Mouse (Mus musculus) embryonic facial prominence, embryonic 12.5 days (tissue): ENCODE results near the gene Hoxa2. TPM values are rescaled to one million over a fixed set of nuclear protein-coding genes. Genes with fewer than 3 reads are reported as not detected.
A peak's percentile ranks its signal among the peaks of the same experiment; 100 is the strongest.

Experiments
- ATAC-seq: fragments of 200-750 bp; cut with Nextera tagmentation; 2 replicates; pipeline ENCODE4 v1.8.0; 2017; ENCODE audit not compliant: insufficient number of reproducible peaks, insufficient read depth, low FRiP score, low TSS enrichment
- H3K27ac ChIP-seq: fragments of 300-500 bp; sonication (generic); 2 replicates; pipeline ENCODE4 v1.5.1; 2016; ENCODE audit warnings: mild to moderate bottlenecking
- H3K27me3 ChIP-seq: fragments of 300-500 bp; sonication (generic); 2 replicates; pipeline ENCODE4 v1.6.1; 2016; ENCODE audit warnings: mild to moderate bottlenecking, moderate library complexity
- H3K36me3 ChIP-seq: fragments of 300-500 bp; sonication (generic); 2 replicates; pipeline ENCODE4 v1.6.1; 2016; ENCODE audit warnings: mild to moderate bottlenecking
- H3K4me1 ChIP-seq: fragments of 300-500 bp; sonication (generic); 2 replicates; pipeline ENCODE4 v1.6.1; 2016
- H3K4me2 ChIP-seq: fragments of 300-500 bp; sonication (generic); replicated peaks from 2 replicates; pipeline ENCODE4 v1.6.1; 2016; ENCODE audit warnings: mild to moderate bottlenecking, moderate library complexity
- H3K4me3 ChIP-seq: fragments of 300-500 bp; sonication (generic); 2 replicates; pipeline ENCODE4 v1.5.1; 2016; ENCODE audit warnings: mild to moderate bottlenecking
- H3K9ac ChIP-seq: fragments of 300-500 bp; sonication (generic); 2 replicates; pipeline ENCODE4 v1.6.1; 2016; ENCODE audit warnings: mild to moderate bottlenecking, moderate library complexity
- H3K9me3 ChIP-seq: fragments of 300-500 bp; sonication (generic); 2 replicates; pipeline ENCODE4 v1.6.1; 2016; ENCODE audit warnings: mild to moderate bottlenecking, moderate library complexity
- WGBS: fragments of 180-500 bp; shearing (Covaris S2); methylation state at CpG from one replicate; pipeline ENCODE4 v1.1.7; 2016; 5-methylcytosine and 5-hydroxymethylcytosine counted together
- polyA plus RNA-seq: library from polyadenylated mRNA; unstranded; fragments of >200 nt; fragmentation: Nextera tagmentation; extraction: Ambion mirVana; gene quantifications from 2 replicates; pipeline ENCODE4 v1.2.1, GENCODE M21; 2016

Hoxa2 gene
- polyA plus RNA-seq, 1 experiment from 2014 or later: 18.2 TPM

DNA sequence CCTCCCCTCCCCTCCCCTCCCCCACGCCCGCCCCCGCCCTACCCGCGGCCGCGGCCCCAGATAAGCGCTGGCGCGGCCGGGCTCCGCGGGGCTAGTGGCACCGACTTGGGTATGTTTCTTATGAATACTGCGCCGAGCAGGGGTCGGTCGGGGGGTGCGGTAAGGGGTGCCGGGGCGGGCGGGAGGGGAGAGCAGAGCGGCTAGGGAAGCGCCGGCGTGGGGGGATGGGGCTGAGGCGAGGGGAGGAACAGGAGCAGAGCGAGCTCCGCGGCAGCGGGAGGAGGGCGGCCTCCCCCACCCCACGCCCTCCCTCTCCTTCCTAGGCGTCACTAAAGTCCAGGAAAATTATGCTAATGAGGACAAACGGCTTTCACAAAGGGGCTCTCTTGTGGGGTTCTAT is 11.2 kb upstream of the Hoxa2 start:
- Histone ChIP-seq H3K4me3 (peak overlapping the region; percentile 23), H3K27me3 (peaks cover 95% of the 10 kb centered on the region), H3K9ac (no peak overlapping the region; the same call in 1 of the 2 replicates), H3K4me2 (peak overlapping the region; percentile 13; the same call in 1 of the 2 replicates), H3K36me3 (no peaks in the 10 kb centered on the region), H3K9me3 (no peaks in the 10 kb centered on the region), H3K27ac (0 out of 2 replicates have a peak overlapping the region, but pooled peaks have one; percentile 56), H3K4me1 (peaks cover 7% of the 10 kb centered on the region; the same call in 1 of the 2 replicates)
- no peak for ATAC-seq
- 0% methylated on average over 9 of the region's 35 CpGs for WGBS

DNA sequence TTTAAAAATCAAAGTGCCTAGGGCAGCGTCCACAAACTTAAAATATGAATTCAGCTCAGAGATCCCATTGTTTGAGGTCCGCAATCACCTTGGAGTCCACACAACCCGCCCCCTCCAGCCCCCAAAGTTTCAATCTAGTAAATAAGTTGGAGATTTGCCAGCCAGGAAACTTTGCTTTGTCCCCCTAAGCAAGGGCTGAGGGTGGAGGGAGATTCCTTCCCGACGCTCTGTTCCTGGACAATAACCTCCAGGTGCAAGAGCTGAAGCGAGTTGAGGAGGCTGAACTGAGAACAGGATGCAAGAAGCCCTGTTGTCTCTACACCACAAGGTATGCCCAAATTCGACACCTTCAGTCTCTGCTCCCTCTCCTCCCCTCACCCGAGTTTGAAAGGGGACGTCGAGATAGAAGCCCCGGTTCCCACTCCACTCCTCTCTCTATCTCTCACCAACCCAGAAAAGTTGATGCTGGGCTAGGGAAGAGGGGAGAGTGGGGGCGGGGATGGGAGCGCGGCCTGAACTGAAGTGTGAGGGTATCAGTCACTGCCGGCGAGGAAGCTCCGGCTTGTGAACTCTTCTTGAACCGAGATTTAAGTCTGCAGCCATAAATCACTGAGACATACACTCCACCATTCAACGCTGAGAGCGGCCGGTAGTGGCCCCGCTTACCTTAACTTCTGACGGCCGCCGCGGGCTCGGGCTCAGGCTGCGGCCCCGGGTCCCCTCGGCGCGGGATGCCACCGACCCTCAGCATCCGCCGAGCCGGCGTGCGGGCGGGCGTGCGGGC is 10.5 kb upstream of the Hoxa2 start:
- 0 out of 2 replicates have a peak overlapping the region, but pooled peaks have one; percentile 56 for H3K27ac ChIP-seq
- H3K9me3 ChIP-seq: no peaks in the 10 kb centered on the region
- H3K9ac ChIP-seq: no peak overlapping the region
- peaks cover 7% of the 10 kb centered on the region; the same call in 1 of the 2 replicates for H3K4me1 ChIP-seq
- H3K4me3 ChIP-seq: peak overlapping the region; percentile 23
- H3K4me2 ChIP-seq: 0 out of 2 replicates have a peak overlapping the region, but pooled peaks have one; percentile 13
- no peaks in the 10 kb centered on the region for H3K36me3 ChIP-seq
- no peak for ATAC-seq
- WGBS: 1% methylated on average over 40 of the region's 41 CpGs
- H3K27me3 ChIP-seq: peaks cover 95% of the 10 kb centered on the region

DNA sequence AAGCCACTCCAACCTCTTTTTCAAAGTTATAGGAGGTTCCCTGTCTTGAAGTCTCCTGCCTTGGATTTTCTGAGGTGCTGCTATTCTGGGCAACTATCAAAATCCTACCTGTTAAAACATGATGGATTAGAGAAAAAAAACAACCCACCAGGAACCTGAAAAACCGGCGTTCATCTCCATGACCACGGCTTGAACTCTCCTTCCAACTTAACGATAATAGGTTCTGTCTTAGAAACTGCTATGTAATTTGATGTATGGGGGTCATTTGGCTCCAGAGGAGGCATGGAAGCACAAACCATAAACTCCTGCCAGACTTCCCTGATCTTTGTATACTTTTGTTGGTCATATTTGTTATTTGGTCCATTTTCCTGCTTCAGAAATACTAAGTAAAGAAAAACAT is 9.0 kb upstream of the Hoxa2 start:
- Histone ChIP-seq H3K4me1 (peaks cover 7% of the 10 kb centered on the region; the same call in 1 of the 2 replicates), H3K4me2 (peak overlapping the region; percentile 44; the same call in 1 of the 2 replicates), H3K9me3 (no peaks in the 10 kb centered on the region), H3K27me3 (peaks cover 89% of the 10 kb centered on the region), H3K27ac (no peak overlapping the region), H3K36me3 (no peaks in the 10 kb centered on the region), H3K9ac (no peak overlapping the region), H3K4me3 (no peak overlapping the region)
- 3% methylated on average over 4 of the region's 4 CpGs for WGBS
- no peak for ATAC-seq

DNA sequence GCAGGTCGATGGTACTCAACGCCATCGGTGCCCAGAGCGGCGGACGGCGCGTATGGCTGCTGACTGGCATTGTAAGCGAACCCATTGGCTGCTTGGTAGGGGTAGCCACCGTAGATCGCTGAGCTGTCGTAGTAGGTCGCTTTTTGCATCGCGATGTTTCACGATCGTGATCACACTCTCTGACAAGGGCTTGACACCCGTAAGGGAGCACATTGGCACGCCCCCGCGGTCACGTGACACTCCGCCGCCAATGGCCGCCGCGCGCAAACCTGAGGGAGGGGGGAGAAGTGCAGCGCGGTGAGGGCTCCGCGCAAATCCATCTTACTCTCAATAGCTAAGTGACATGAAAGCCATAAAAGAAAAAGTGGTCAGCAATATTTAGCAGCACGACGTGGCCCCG is 7.9 kb upstream of the Hoxa2 start:
- peaks cover 7% of the 10 kb centered on the region; the same call in 1 of the 2 replicates for H3K4me1 ChIP-seq
- no peaks in the 10 kb centered on the region for H3K36me3 ChIP-seq
- no peak for ATAC-seq
- no peaks in the 10 kb centered on the region for H3K9me3 ChIP-seq
- peak overlapping the region; percentile 22 for H3K4me3 ChIP-seq
- WGBS: under 1% methylated on average over 35 of the region's 35 CpGs
- peak overlapping the region; percentile 44 for H3K4me2 ChIP-seq
- no peak overlapping the region for H3K9ac ChIP-seq
- H3K27ac ChIP-seq: 0 out of 2 replicates have a peak overlapping the region, but pooled peaks have one; percentile 57
- peaks cover 90% of the 10 kb centered on the region for H3K27me3 ChIP-seq

DNA sequence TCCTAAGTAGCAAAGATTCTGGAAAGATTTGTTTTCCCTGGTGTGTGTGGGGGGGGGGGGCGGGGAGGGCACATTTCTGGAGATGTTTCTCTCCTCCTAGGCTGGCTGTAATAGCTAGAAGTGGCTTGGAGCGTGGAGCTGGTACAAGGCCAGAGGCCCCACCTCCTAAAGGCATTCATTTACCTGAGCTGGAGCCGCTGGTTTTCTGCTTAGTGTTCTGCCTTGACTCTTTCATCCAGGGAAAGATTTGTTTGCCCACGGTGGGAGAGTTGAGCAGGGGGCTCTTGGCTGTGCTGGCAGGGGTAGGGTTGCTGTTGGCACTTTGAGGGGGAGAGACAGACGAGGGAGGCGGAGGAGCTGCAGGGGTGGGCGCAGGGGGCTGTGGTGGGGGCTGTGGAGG is 7.3 kb upstream of the Hoxa2 start:
- H3K27me3 ChIP-seq: peaks cover 89% of the 10 kb centered on the region

DNA sequence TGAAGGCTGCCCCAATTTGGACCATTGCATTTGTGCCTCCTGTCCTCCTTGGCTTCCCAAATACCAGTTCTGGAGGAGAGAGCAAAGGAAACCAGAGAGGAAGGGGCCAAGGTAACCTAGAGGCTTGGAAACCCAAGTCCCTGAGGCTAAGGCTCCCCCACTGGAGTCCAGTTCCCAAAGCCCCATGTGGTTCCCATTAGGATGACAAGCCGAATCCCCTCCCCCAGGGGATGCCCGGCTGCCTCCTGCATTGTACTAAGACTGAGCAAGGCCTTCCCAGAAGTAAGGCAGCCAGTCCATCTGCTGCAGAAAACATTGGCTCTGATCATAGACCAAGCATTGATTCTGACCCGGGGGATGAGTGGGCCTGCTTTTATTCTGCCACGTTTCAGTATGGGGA is 6.7 kb upstream of the Hoxa2 start:
- H3K36me3 ChIP-seq: no peaks in the 10 kb centered on the region
- peaks cover 7% of the 10 kb centered on the region; the same call in 1 of the 2 replicates for H3K4me1 ChIP-seq
- 6% methylated on average over 4 of the region's 4 CpGs for WGBS
- H3K4me3 ChIP-seq: no peak overlapping the region
- no peaks in the 10 kb centered on the region for H3K9me3 ChIP-seq
- H3K27ac ChIP-seq: 0 out of 2 replicates have a peak overlapping the region, but pooled peaks have one; percentile 24
- ATAC-seq: no peak
- no peak overlapping the region for H3K4me2 ChIP-seq
- no peak overlapping the region for H3K9ac ChIP-seq
- H3K27me3 ChIP-seq: peaks cover 89% of the 10 kb centered on the region

More for the DNA sequence above, 7.3 kb upstream of the Hoxa2 start:
- H3K4me3 ChIP-seq: peak overlapping the region; percentile 22
- no peaks in the 10 kb centered on the region for H3K9me3 ChIP-seq
- WGBS: 5% methylated on average over 6 of the region's 7 CpGs
- no peak for ATAC-seq
- H3K9ac ChIP-seq: no peak overlapping the region
- H3K27ac ChIP-seq: 0 out of 2 replicates have a peak overlapping the region, but pooled peaks have one; percentile 57
- H3K36me3 ChIP-seq: no peaks in the 10 kb centered on the region
- peaks cover 7% of the 10 kb centered on the region; the same call in 1 of the 2 replicates for H3K4me1 ChIP-seq
- peak overlapping the region; percentile 44 for H3K4me2 ChIP-seq

DNA sequence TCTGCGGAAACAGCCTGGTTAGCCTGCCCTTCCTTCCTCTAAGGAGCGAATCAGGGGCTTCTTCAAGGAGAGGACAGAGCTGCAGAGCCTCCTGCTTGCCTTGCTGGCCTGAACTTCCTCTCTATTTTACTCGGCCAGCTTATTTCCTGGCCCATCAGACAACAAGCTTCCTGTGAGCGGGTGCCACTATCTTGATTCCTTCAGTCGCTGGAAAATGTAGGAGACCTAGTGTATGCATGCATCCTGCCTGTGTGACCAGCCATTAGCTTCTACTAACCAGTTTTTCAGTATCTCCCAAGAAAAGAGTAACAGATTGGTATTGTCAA is 6.2 kb upstream of the Hoxa2 start:
- Histone ChIP-seq H3K9ac (no peak overlapping the region), H3K36me3 (no peaks in the 10 kb centered on the region), H3K4me2 (peak overlapping the region; percentile 34), H3K4me1 (peaks cover 7% of the 10 kb centered on the region; the same call in 1 of the 2 replicates), H3K27me3 (peaks cover 89% of the 10 kb centered on the region), H3K9me3 (no peaks in the 10 kb centered on the region), H3K27ac (peak overlapping the region; percentile 24; the same call in 1 of the 2 replicates), H3K4me3 (0 out of 2 replicates have a peak overlapping the region, but pooled peaks have one; percentile 15)
- WGBS: 5% methylated on average over 5 of the region's 5 CpGs
- no peak for ATAC-seq

DNA sequence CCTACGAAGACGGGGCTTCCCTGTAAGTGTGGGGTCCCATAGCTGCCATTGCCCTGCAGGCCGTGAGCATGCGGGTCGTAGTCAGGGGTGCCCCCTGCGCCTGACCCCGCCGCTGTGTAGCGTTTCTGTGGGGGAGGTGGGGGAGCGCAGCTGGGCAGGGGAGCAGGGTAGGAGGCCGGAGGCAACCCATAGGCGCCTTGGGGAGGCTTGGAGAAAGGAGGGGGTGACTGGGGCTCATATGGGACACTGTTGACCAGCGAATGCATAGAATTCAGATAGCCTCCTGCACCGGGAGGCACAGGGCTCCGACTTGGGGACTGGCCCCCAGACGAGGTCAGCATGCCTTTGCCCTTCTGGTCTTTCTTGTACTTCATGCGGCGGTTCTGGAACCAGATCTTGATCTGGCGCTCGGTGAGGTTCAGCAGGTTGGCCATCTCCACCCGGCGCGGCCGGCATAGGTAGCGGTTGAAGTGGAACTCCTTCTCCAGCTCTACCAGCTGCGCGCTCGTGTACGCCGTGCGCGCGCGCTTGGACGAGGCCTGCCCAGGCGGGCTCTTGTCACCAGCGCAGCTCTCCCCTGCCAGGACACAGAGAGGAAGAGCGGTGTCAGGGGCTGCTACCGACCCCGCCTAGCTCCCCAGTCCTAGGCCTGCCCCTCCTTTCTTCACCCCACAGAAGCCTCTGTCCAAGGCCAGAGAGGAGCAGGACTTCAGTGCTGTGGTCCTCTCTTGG is 5.7 kb upstream of the Hoxa2 start:
- Histone ChIP-seq H3K9me3 (no peaks in the 10 kb centered on the region), H3K4me2 (peak overlapping the region; percentile 34), H3K36me3 (no peaks in the 10 kb centered on the region), H3K4me3 (peak overlapping the region; percentile 15), H3K27ac (peak overlapping the region; percentile 24; the same call in 1 of the 2 replicates), H3K27me3 (peaks cover 88% of the 10 kb centered on the region), H3K4me1 (peaks cover 7% of the 10 kb centered on the region; the same call in 1 of the 2 replicates), H3K9ac (no peak overlapping the region)
- ATAC-seq: no peak
- 2% methylated on average over 40 of the region's 40 CpGs for WGBS

DNA sequence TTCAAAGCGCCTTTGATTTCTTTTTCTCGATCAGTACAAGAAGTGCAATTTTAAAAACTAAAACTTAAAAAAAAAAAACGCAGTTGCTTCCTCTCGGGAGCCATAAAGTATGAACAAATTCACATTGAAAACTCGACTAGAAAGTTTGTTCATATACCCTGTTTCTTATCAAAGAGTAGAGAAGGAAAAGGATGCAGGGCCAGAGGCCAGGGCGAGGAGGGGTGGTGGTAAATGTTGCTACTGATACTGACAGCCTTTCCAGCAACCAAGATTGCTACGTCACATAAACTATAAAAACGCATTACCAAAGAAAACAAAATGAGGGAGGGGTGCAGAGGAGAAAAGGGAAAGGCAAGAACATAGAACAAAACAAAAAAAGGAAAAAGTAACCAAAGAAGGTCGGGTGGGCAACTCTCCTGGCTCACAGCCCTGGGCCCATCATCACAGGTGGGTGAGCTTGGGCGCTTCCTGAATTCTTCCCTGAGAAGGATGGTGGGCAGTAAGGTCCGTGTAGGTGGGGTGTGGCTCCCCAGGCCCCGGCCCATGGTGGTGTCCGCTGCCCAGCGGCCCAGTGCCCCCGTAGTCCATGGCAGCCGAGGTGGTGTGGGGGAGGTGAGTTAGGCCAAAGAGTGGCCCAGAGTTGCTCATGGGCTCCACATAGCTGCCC is 5.0 kb upstream of the Hoxa2 start:
- Histone ChIP-seq H3K27me3 (peaks cover 88% of the 10 kb centered on the region), H3K9ac (no peak overlapping the region), H3K27ac (no peak overlapping the region), H3K36me3 (no peaks in the 10 kb centered on the region), H3K9me3 (no peaks in the 10 kb centered on the region), H3K4me2 (peak overlapping the region; percentile 34), H3K4me3 (peak overlapping the region; percentile 15), H3K4me1 (peaks cover 7% of the 10 kb centered on the region; the same call in 1 of the 2 replicates)
- 6% methylated on average over 16 of the region's 16 CpGs for WGBS
- 0 out of 2 replicates have a peak, but pooled peaks have one; percentile 41 for ATAC-seq

DNA sequence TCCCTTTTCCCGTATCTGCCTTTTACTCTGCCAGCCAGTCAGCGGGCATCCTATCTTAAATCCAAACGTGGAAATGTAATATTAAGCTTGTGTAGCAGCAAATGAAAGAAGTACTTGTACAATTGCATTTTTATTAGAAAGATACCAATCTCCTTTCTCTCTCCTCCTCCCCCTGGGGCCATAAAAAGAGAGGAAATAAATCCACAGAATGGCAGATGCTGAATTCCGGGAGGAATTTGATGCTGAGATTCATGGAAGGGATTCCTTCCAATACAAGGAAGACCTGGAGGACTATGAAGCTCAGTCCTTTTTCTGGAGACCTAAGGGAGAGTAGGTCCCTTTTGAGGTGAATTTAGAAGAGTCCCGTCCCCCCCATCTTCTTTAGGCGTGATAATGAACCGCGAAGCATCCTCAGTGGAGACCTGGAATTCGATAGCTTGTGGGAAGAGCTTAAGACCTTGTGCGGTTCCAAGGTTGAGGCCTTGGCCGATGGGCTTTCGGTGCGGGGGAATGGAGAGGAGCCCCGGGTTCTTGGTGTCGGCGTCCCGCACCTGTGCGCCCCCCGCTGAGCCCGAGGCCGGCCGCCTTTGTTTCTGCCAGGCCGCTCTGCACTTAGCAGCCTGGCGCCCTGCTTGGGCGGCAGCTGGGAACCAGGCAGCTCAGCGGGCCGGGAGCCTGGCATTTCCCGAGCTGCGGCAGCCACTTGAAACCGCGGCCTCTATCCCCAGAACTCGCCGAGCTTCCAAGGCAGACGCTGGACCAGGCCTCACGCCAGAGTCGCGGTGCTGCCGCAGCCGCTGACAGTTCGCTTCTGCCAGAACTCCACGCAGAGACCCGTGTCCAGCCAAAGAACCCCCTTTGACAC is 3.8 kb upstream of the Hoxa2 start:
- H3K4me2 ChIP-seq: peak overlapping the region; percentile 39
- H3K9me3 ChIP-seq: no peaks in the 10 kb centered on the region
- peak overlapping the region; percentile 38 for H3K9ac ChIP-seq
- 1% methylated on average over 42 of the region's 42 CpGs for whole genome bisulfite sequencing
- no peaks in the 10 kb centered on the region for H3K36me3 ChIP-seq
- peak overlapping the region; percentile 36 for H3K4me3 ChIP-seq
- H3K27me3 ChIP-seq: peaks cover 91% of the 10 kb centered on the region
- peaks cover 7% of the 10 kb centered on the region; the same call in 1 of the 2 replicates for H3K4me1 ChIP-seq
- no peak for ATAC-seq
- H3K27ac ChIP-seq: peak overlapping the region; percentile 75
